Mouse (Mus musculus): ENCODE data around the gene Rc3h2.

Gene Rc3h2

GRCm38 (mm10) chr2:37338497-37339187, 84.1 kb downstream of the Rc3h2 start:
- DNase-seq: peak; percentile 28

- no peak for DNase-seq
Measured at GRCm38 (mm10) chr2:37333321-37333720, 89.4 kb downstream of the Rc3h2 start.

- no peak for DNase-seq
Measured at GRCm38 (mm10) chr2:37326215-37326614, 96.5 kb downstream of the Rc3h2 start, which contains the start of gene Olfr368. Gene Olfr368 (plus strand): TSS chr2:37326515.

Measured in liver (tissue).